Mouse (Mus musculus) spleen, adult 2 months (tissue): ENCODE measurements around the gene Aldh1b1. TPM values are rescaled to one million over a fixed set of nuclear protein-coding genes. Genes with fewer than 3 reads are reported as not detected.

Source experiments
- DNase-seq, 2 experiments: peaks; one replicate each; pipeline versions ENCODE4 v3.0.0 to v3.0.0-alpha.2; 2012 to 2021; ENCODE audit warnings: low spot score in 2 of 2, low read depth in 1 of 2
- H3K27ac ChIP-seq: fragments of 200-500 bp; 2 replicates; pipeline ENCODE4 v1.5.1; 2012; ENCODE audit warnings: low read length, inconsistent platforms; ENCODE audit not compliant: insufficient read depth
- H3K27me3 ChIP-seq: fragments of 200-500 bp; 2 replicates; pipeline ENCODE4 v1.6.1; 2012; ENCODE audit warnings: mild to moderate bottlenecking, moderate library complexity, low read length, inconsistent platforms; ENCODE audit not compliant: control insufficient read depth, insufficient read depth
- H3K36me3 ChIP-seq: fragments of 200-500 bp; 2 replicates; pipeline ENCODE4 v1.6.1; 2012; ENCODE audit warnings: mild to moderate bottlenecking, low read length, inconsistent platforms; ENCODE audit not compliant: control insufficient read depth, insufficient read depth
- H3K4me1 ChIP-seq: fragments of 200-500 bp; 2 replicates; pipeline ENCODE4 v1.6.1; 2011; ENCODE audit warnings: inconsistent platforms; ENCODE audit not compliant: control insufficient read depth, insufficient read depth, insufficient read length
- H3K4me3 ChIP-seq: fragments of 200-500 bp; 2 replicates; pipeline ENCODE4 v1.5.1; 2011; ENCODE audit warnings: mild to moderate bottlenecking, inconsistent platforms; ENCODE audit not compliant: insufficient read depth, insufficient read length; ENCODE audit errors: extremely low read depth
- CTCF ChIP-seq: fragments of 200-500 bp; IDR thresholded peaks from 2 replicates; pipeline ENCODE4 v1.5.1; 2011; ENCODE audit warnings: mild to moderate bottlenecking, inconsistent platforms; ENCODE audit not compliant: insufficient read depth, insufficient read length, insufficient replicate concordance; ENCODE audit errors: extremely low read depth
- POLR2A ChIP-seq: fragments of 200-500 bp; IDR thresholded peaks from 2 replicates; pipeline ENCODE4 v1.6.1; 2011; ENCODE audit warnings: low read depth, low read length, inconsistent platforms
- WGBS: fragments of 180-500 bp; shearing (Covaris S2); methylation state at CpG from one replicate; pipeline ENCODE4 v1.1.7; 2018; 5-methylcytosine and 5-hydroxymethylcytosine counted together
- polyA plus RNA-seq: library from polyadenylated mRNA; depleted of rRNA; stranded (reverse); fragments of >200 nt; gene quantifications from 2 replicates; pipeline ENCODE4 v1.2.3, GENCODE M21; 2012; rRNA removed

The Aldh1b1 gene
- polyA plus RNA-seq, result 4.1 and 5.5 TPM in 2 replicates

DNA sequence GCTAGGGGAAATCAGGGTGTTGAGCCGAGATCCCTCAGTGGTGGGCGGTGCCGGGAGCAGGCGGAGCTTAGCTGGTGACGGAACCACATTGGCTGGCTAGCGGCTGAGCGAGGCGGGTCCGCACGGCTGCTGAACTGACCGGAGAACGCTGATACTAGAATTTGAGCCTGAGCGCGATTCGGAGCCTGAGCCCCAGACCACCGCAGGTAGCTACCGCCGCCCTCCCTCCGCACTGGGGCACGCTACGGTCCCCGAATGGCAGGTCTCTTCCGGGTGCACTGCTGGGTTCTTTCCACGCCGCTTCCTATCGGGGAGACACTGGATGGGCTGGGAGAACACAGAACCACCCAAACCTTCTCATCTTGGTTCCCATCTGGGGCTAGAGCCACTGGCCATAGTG lies at the start of gene Aldh1b1:
Gene Aldh1b1, plus strand, starts transcription at position 59 of the 400 bp plus-strand sequence.
- under 1% methylated on average over 26 of the region's 26 CpGs for WGBS
- H3K36me3 ChIP-seq, result peaks cover 7% of the 10 kb centered on the region
- peaks cover 6% of the 10 kb centered on the region; the same call in 1 of the 2 replicates for H3K4me1 ChIP-seq
- no peak within 1 kb of the TSS for H3K27ac ChIP-seq
- no peaks in the 10 kb centered on the region for H3K27me3 ChIP-seq
- peak within 1 kb of the TSS; percentile 91 for H3K4me3 ChIP-seq
- TF ChIP-seq POLR2A (no peak), CTCF (no peak)
- DNase-seq, result peak in 1 of 2 experiments; percentile 77

- no peak for TF ChIP-seq POLR2A
- TF ChIP-seq CTCF, result no peak
- H3K27ac ChIP-seq, result no peak overlapping the region
- DNase-seq, result no peak
- peaks cover 5% of the 10 kb centered on the region; the same call in 1 of the 2 replicates for H3K4me1 ChIP-seq
- no peaks in the 10 kb centered on the region for H3K36me3 ChIP-seq
- WGBS, result 52% methylated on average over 10 of the region's 10 CpGs
- no peaks in the 10 kb centered on the region for H3K27me3 ChIP-seq
- no peak overlapping the region for H3K4me3 ChIP-seq
Measured at GRCm38 (mm10) chr4:45749449-45749848, 49.4 kb upstream of the Aldh1b1 start.

- no peaks in the 10 kb centered on the region for H3K27me3 ChIP-seq
- WGBS, result 92% methylated on average over 6 of the region's 6 CpGs
- H3K36me3 ChIP-seq, result no peaks in the 10 kb centered on the region
- H3K4me3 ChIP-seq, result no peak overlapping the region
- DNase-seq, result no peak
- no peak overlapping the region for H3K27ac ChIP-seq
- peaks cover 5% of the 10 kb centered on the region; the same call in 1 of the 2 replicates for H3K4me1 ChIP-seq
- TF ChIP-seq POLR2A (no peak), CTCF (no peak)
Measured at GRCm38 (mm10) chr4:45750477-45750876, 48.3 kb upstream of the Aldh1b1 start.

DNA sequence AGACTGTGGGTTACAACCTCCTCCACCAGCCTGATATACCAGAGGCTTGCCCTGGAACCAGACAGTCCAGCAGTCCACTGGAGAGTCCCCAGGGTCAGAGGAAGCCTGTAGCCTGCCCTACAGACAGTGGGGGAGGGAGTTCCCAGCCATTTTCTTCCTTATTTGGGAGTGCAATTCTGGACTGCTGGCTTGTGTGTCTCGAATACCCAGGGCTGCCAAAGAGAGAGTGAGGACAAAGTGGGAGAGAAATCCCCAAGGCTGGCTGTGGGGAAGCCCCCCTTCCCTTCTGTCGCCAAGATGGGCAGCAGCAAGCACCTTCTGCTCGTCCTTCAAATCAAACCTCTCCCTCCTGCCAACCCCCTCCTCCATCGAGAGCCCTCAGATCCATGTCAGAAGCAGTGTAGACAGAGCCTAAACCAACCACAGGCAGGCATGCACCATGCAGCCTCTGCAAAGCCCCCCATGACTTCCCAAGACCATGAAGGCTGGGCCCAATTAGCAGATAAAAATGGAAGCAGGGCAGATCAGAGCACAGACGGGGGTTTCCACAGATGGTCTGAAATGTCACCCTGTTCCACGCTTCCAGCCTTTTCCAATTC lies 45.5 kb upstream of the Aldh1b1 start:
- no peaks in the 10 kb centered on the region for H3K27me3 ChIP-seq
- peak overlapping the region; percentile 12; the same call in 1 of the 2 replicates for H3K27ac ChIP-seq
- no peak for DNase-seq
- H3K4me3 ChIP-seq, result no peak overlapping the region
- peaks cover 5% of the 10 kb centered on the region; the same call in 1 of the 2 replicates for H3K4me1 ChIP-seq
- WGBS, result 79% methylated on average over 6 of the region's 6 CpGs
- TF ChIP-seq CTCF (no peak), POLR2A (no peak)
- no peaks in the 10 kb centered on the region for H3K36me3 ChIP-seq

GRCm38 (mm10) chr4:45754171-45754570 lies 44.7 kb upstream of the Aldh1b1 start:
- 92% methylated on average over 4 of the region's 4 CpGs for WGBS
- Histone ChIP-seq H3K36me3 (no peaks in the 10 kb centered on the region), H3K27ac (no peak overlapping the region), H3K4me1 (peaks cover 5% of the 10 kb centered on the region; the same call in 1 of the 2 replicates), H3K4me3 (no peak overlapping the region), H3K27me3 (no peaks in the 10 kb centered on the region)
- TF ChIP-seq POLR2A, result no peak
- TF ChIP-seq CTCF, result no peak
- DNase-seq, result no peak

GRCm38 (mm10) chr4:45755097-45755496 lies 43.7 kb upstream of the Aldh1b1 start:
- Histone ChIP-seq H3K4me3 (no peak overlapping the region), H3K27ac (no peak overlapping the region), H3K27me3 (no peaks in the 10 kb centered on the region), H3K4me1 (no peaks in the 10 kb centered on the region), H3K36me3 (no peaks in the 10 kb centered on the region)
- DNase-seq, result no peak
- 90% methylated on average over 9 of the region's 9 CpGs for WGBS
- TF ChIP-seq CTCF, result no peak
- no peak for TF ChIP-seq POLR2A

- WGBS, result 91% methylated on average over 17 of the region's 17 CpGs
- Histone ChIP-seq H3K4me3 (no peak overlapping the region), H3K27me3 (no peaks in the 10 kb centered on the region), H3K4me1 (no peaks in the 10 kb centered on the region), H3K36me3 (no peaks in the 10 kb centered on the region), H3K27ac (no peak overlapping the region)
- TF ChIP-seq POLR2A (no peak), CTCF (no peak)
- no peak for DNase-seq
Measured at GRCm38 (mm10) chr4:45755881-45756280, 42.9 kb upstream of the Aldh1b1 start.
